Mouse (Mus musculus) hindbrain, postnatal 0 days (tissue): ENCODE measurements around the gene Klhl23. TPM values are rescaled to one million over a fixed set of nuclear protein-coding genes. Genes with fewer than 3 reads are reported as not detected.
A peak's percentile ranks its signal among the peaks of the same experiment; 100 is the strongest.

Experiments
- ATAC-seq: fragments of 200-750 bp; cut with Nextera tagmentation; 2 replicates; pipeline ENCODE4 v1.8.0; 2017; ENCODE audit warnings: mild to moderate bottlenecking, moderate TSS enrichment, moderate library complexity
- DNase-seq: peaks from one replicate; pipeline ENCODE4 v3.0.0-alpha.2; 2015; ENCODE audit warnings: low spot score
- H3K27ac ChIP-seq: fragments of 300-500 bp; sonication (generic); 2 replicates; pipeline ENCODE4 v1.5.1; 2014; ENCODE audit warnings: mild to moderate bottlenecking
- H3K27me3 ChIP-seq: fragments of 300-500 bp; sonication (generic); 2 replicates; pipeline ENCODE4 v1.6.1; 2014; ENCODE audit warnings: low read length, mixed read lengths; ENCODE audit not compliant: insufficient read depth
- H3K36me3 ChIP-seq: fragments of 300-500 bp; sonication (generic); 2 replicates; pipeline ENCODE4 v1.6.1; 2014; ENCODE audit warnings: low read length, mixed read lengths; ENCODE audit not compliant: insufficient read depth
- H3K4me1 ChIP-seq: fragments of 300-500 bp; sonication (generic); 2 replicates; pipeline ENCODE4 v1.6.1; 2014; ENCODE audit warnings: antibody characterized with exemption, low read length, mixed read lengths; ENCODE audit not compliant: insufficient read depth
- H3K4me2 ChIP-seq: fragments of 300-500 bp; sonication (generic); 2 replicates; pipeline ENCODE4 v1.6.1; 2014; ENCODE audit warnings: low read depth, mild to moderate bottlenecking, low read length, moderate library complexity, mixed read lengths
- H3K4me3 ChIP-seq: fragments of 300-500 bp; sonication (generic); 2 replicates; pipeline ENCODE4 v1.5.1; 2014; ENCODE audit warnings: low read length
- H3K9ac ChIP-seq: fragments of 300-500 bp; sonication (generic); replicated peaks from 2 replicates; pipeline ENCODE4 v1.6.1; 2014; ENCODE audit warnings: mild to moderate bottlenecking, low read length, moderate library complexity, mixed read lengths
- H3K9me3 ChIP-seq: fragments of 300-500 bp; sonication (generic); 2 replicates; pipeline ENCODE4 v1.6.1; 2016; ENCODE audit warnings: low read length, mixed read lengths
- CTCF ChIP-seq: IDR thresholded peaks from 2 replicates; pipeline ENCODE4 v1.5.1; 2016; ENCODE audit warnings: antibody characterized with exemption, control low read depth, low read depth
- WGBS: fragments of 180-500 bp; shearing (Covaris S2); extraction: QIAGEN DNeasy Blood & Tissue Kit; methylation state at CpG from one replicate; pipeline ENCODE4 v1.1.7; 2014; 5-methylcytosine and 5-hydroxymethylcytosine counted together
- polyA plus RNA-seq: library from polyadenylated mRNA; unstranded; fragments of >200 nt; fragmentation: Nextera tagmentation; extraction: Ambion mirVana; gene quantifications from 2 replicates; pipeline ENCODE4 v1.2.1, GENCODE M21; 2015
- total RNA-seq: library from RNA; depleted of rRNA; stranded (reverse); fragments of >200 nt; gene quantifications from 2 replicates; pipeline ENCODE4 v1.2.3, GENCODE M21; 2014; rRNA removed

The Klhl23 gene
- total RNA-seq = 104 and 130 TPM in 2 replicates
- polyA plus RNA-seq = 71.8 and 83.3 TPM in 2 replicates

DNA sequence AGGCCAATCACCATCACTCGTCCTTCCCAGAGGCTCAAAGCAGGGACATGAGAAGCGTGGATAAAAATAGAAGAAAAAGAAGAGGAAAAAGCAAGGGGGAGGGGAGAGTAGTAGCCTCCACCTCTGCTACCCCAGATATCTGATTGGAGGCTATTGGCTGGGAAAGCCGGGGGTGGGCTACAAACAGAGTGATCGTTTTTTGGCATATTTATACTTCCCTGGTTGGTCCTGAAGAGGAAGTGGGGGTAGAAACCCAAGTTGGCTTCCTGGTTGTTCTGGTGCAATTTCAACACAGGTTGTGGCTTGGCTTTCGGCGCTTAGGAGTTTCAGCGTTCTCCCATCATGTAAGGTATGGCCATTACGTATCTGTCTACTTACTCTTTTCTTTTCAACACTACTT is at the start of gene Klhl23:
Gene Klhl23 (plus strand): TSS at position 234 of the 400 bp plus-strand sequence.
- 27% methylated on average over 8 of the region's 8 CpGs for WGBS
- Histone ChIP-seq H3K4me3 (peak within 1 kb of the TSS; percentile 83), H3K4me2 (peak within 1 kb of the TSS; percentile 77), H3K9ac (peak within 1 kb of the TSS; percentile 97), H3K27me3 (no peaks in the 10 kb centered on the region), H3K27ac (peak within 1 kb of the TSS; percentile 98), H3K36me3 (no peaks in the 10 kb centered on the region), H3K4me1 (peaks cover 14% of the 10 kb centered on the region), H3K9me3 (no peaks in the 10 kb centered on the region)
- no peak for TF ChIP-seq CTCF
- no peak for DNase-seq
- no peak for ATAC-seq

DNA sequence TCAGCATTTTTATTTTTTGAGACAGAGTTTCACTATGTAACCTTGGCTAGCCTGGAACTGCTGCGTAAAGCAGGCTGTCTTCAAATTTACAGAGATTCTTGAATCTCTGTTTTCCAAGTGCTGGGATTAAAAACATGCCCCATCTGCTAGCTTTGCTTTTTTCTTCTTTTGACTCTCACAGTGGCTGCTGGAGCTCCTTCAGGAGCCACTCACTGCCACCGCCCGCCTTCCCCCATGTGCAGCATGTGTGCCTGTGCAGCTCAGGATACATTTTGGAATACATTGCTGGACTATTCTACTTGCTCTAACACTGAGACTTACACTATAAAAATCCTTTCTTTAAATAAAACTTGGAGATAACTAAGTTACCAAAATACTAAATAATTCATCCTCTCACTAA is 48.4 kb upstream of the Klhl23 start:
- WGBS = 98% methylated on average over 3 of the region's 3 CpGs

DNA sequence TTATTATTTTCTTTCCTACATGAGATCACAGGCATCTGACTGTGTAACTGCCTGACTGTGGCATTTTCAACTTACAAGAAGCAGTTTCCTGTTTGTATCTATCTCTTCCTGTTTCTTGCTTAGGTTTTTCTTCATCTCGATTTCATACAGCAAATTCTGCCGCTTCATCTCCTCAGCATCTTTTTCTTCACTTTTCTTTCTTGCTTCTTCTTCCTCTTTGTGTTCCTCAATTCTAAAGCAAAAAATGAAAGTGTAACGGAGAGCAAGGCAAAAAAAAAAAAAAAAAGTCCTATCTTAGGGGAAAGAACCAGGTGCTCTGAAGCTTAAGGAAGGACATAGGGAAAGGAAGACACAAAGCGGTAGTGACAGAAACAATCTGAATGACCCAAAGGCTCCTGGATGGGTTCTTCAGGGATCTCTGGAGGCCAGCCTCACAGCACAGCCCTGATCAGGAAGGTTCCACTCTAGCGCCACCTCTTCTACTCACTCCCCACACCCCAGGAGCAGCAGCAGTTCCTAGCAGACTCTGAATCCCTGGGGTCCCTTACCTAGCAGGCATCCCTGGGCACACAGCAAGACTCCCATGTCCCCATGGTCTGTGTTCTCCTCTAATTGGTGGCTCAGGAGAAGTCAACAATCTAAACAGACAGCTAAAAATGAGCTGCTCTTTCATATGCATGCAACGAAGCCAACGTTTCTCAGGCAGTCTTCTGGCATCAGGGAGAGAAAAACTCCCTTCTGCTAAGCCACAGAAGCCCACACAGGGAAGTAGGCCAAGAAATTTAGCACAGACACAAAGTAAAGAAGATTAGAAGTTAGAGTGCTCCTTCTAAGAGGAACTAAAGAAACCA is 43.5 kb upstream of the Klhl23 start:
- Histone ChIP-seq H3K4me1 (no peaks in the 10 kb centered on the region), H3K4me3 (no peak overlapping the region), H3K9ac (no peak overlapping the region), H3K9me3 (no peaks in the 10 kb centered on the region), H3K4me2 (no peak overlapping the region), H3K27me3 (no peaks in the 10 kb centered on the region), H3K36me3 (peaks cover 5% of the 10 kb centered on the region; the same call in 1 of the 2 replicates), H3K27ac (no peak overlapping the region)
- ATAC-seq (no peak), DNase-seq (no peak)
- WGBS = 79% methylated on average over 7 of the region's 7 CpGs
- TF ChIP-seq CTCF = no peak

More for the DNA sequence above, 48.4 kb upstream of the Klhl23 start:
- no peak overlapping the region for H3K4me3 ChIP-seq
- no peak for TF ChIP-seq CTCF
- no peaks in the 10 kb centered on the region; the same call in 1 of the 2 replicates for H3K36me3 ChIP-seq
- no peaks in the 10 kb centered on the region for H3K4me1 ChIP-seq
- ATAC-seq (no peak), DNase-seq (no peak)
- H3K27ac ChIP-seq = no peak overlapping the region
- no peak overlapping the region for H3K4me2 ChIP-seq
- H3K9me3 ChIP-seq = no peaks in the 10 kb centered on the region
- no peak overlapping the region for H3K9ac ChIP-seq
- no peaks in the 10 kb centered on the region for H3K27me3 ChIP-seq

DNA sequence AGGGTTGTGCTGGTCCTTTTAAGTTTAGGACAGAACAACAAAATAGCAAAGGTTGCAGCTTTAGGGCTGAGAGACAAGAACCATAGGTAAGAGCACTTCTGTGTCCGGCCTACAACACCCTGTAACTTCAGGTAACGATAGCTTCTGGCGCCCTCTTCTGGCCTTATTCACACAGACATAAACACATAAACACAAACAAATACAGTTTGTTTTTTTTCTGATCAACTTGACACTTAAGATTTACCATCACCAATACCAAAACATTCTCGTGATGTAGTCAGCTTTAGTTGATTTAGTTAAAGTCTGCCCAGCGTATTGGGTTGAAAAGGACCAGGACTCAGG is 42.9 kb upstream of the Klhl23 start:
- no peak overlapping the region for H3K27ac ChIP-seq
- H3K9me3 ChIP-seq = no peaks in the 10 kb centered on the region
- H3K4me3 ChIP-seq = no peak overlapping the region
- ATAC-seq = no peak
- no peak overlapping the region for H3K4me2 ChIP-seq
- no peak overlapping the region for H3K9ac ChIP-seq
- no peaks in the 10 kb centered on the region for H3K4me1 ChIP-seq
- WGBS = 42% methylated on average over 5 of the region's 5 CpGs
- no peaks in the 10 kb centered on the region for H3K27me3 ChIP-seq
- DNase-seq = peak; percentile 46
- TF ChIP-seq CTCF = peak; percentile 43
- peaks cover 5% of the 10 kb centered on the region; the same call in 1 of the 2 replicates for H3K36me3 ChIP-seq

DNA sequence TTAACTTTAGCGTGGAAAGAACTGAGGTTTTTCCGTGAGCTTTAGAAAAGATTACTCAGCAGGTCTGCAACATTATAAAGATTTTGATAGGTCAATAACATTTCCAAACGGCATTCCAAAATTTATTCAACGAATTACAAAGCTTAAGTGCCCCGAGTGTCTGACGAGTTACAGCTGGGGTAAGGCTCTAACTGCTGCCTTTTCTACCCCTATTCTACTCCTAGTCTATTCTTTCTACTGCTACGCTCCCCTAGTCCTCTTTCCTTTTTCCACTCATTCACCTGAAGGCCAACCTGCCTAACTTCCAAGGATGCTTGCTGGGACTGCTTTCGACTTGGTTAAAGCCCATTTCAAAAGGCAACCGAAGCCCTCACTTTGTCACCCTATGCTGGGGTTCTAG is 32.8 kb upstream of the Klhl23 start:
- 24% methylated on average over 9 of the region's 9 CpGs for WGBS
- Histone ChIP-seq H3K27ac (peak overlapping the region; percentile 91), H3K9ac (peak overlapping the region; percentile 64), H3K27me3 (no peaks in the 10 kb centered on the region), H3K9me3 (no peaks in the 10 kb centered on the region), H3K4me3 (peak overlapping the region; percentile 72), H3K4me2 (peak overlapping the region; percentile 80), H3K4me1 (peaks cover 4% of the 10 kb centered on the region; the same call in 1 of the 2 replicates), H3K36me3 (peaks cover 9% of the 10 kb centered on the region; the same call in 1 of the 2 replicates)
- ATAC-seq (no peak), DNase-seq (peak; percentile 1)
- no peak for TF ChIP-seq CTCF

DNA sequence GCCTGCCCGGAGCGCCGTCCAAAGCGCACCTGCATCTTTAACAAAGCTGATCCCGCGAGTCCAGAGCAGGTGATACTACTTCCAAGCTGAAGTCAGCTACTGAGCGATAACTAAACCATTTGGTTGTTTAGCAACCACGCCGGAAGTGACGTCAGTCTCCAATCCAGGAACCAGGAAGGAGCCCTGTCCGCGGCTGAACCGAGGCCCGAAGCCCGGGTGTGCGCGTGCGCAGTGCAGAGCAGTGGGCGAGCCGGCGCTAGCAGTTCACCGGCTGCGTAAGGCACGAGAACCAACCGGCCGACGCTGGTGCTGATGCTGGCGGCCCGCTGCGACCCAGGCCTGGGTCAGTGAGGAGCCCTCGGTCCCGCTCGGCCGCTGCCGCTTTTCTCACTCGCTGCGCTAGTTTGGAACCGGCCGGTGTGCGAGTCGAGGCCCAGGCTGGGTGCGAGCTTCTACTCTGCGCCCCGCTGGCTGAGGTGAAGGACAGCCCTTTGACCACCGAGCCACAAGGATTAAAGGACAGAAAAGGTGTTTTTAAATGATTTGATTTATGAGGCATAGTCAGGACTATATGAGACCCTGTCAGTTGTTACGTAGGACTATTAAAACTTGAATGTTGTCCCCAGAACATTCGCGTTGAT is 32.2 kb upstream of the Klhl23 start, which contains the start of the genes Ccdc173 and Phospho2:
Gene Ccdc173 (minus strand): TSS at position 147 of the 641 bp plus-strand sequence.
Gene Phospho2 (plus strand): TSS at position 195 of the 641 bp plus-strand sequence.
- no peak for TF ChIP-seq CTCF
- WGBS = 2% methylated on average over 48 of the region's 48 CpGs
- Histone ChIP-seq H3K27ac (peak within 1 kb of the TSS; percentile 91), H3K4me1 (peaks cover 4% of the 10 kb centered on the region; the same call in 1 of the 2 replicates), H3K4me3 (peak within 1 kb of the TSS; percentile 72), H3K27me3 (no peaks in the 10 kb centered on the region), H3K9ac (peak within 1 kb of the TSS; percentile 64), H3K9me3 (no peaks in the 10 kb centered on the region), H3K36me3 (peaks cover 9% of the 10 kb centered on the region; the same call in 1 of the 2 replicates), H3K4me2 (peak within 1 kb of the TSS; percentile 80)
- ATAC-seq = peak; percentile 98
- peak; percentile 100 for DNase-seq
